Mouse (Mus musculus) spleen, postnatal 4 days (tissue): ENCODE data around the gene Olfr194.
"Not testable (repeated sequence)": the region's sequence is repeated elsewhere in the genome, so short reads cannot be mapped to it uniquely, and the experiment has no call there.

Source experiments
- DNase-seq, 2 experiments: peaks; one replicate each; pipeline ENCODE4 v3.0.0; 2022; ENCODE audit warnings: low spot score in 2 of 2

Olfr194 gene

DNA sequence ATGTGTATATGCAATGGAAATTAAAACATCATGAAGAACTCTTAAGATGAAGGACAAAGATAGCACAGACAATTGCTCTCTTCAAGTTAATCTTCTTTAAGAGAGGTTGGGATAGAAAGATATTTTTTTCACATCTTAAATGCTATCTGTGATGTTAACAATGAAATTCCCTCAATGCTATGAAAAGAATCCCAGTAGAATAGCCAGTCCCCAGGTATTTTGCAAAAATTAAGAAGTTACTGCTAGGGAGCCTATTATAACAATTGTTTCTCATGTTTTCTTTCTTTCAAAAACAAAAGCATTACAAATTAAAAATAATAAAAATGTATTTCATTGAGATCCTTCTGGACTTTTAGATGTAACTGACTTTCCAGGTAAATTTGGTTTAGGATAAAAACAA lies at the start of gene Olfr194:
Gene Olfr194, minus strand, starts transcription at position 101 of the 400 bp plus-strand sequence.
- no peak for DNase-seq

GRCm38 (mm10) chr16:59170354-59170753 lies 49.5 kb upstream of the Olfr194 start, which contains the start of gene Olfr196:
Gene Olfr196 (minus strand): TSS chr16:59170454.
- no peak for DNase-seq

GRCm38 (mm10) chr16:59151996-59152395 lies 31.1 kb upstream of the Olfr194 start:
- no peak for DNase-seq

DNA sequence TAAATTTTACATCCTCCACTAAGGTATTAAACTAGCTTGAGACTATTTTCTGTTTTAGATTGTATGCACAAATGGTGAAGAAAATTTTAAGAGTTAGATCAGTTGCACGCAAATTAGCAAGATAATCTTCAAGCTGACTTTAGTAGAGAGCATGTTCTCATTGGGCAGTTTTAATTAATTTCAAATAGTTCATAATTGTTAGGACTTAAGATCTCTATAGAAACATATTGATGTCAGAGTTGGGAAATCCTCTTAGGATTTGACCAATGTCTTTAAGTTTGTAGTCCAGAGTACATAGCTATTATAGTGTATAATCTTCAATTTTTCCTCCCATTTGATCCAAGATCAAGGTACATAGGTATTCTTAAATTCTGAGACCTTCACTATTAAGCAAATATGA lies 25.9 kb upstream of the Olfr194 start, which contains the start of gene Olfr195:
Gene Olfr195, plus strand, starts transcription at position 301 of the 400 bp plus-strand sequence.
- no peak for DNase-seq

- no peak for DNase-seq
These were observed 20.2 kb upstream of the Olfr194 start for GRCm38 (mm10) chr16:59141105-59141504.

DNA sequence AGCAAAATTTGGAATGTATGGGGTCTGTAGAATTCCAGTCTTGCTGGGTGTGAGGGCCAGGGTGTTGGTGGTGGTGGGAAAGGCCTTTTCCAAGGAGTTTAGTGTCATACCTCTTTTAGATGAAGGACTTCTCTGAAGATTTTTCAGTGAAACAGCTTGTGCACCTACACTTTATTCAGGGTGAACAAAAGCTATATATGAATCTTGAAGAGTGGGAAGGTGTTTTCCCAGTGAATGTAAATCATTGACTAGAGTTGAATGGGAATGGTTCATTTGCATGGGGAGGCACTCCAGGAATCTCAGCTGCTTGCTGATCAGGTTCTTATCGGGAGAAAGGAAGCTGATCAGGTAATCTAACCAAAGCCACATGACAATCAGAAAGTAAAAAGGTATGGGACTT lies 9.9 kb upstream of the Olfr194 start:
- DNase-seq, result no peak

GRCm38 (mm10) chr16:59111781-59112180 lies 9.1 kb downstream of the Olfr194 start, which contains the start of gene Olfr193:
Gene Olfr193 (minus strand): TSS chr16:59111881.
- DNase-seq, result no peak

DNA sequence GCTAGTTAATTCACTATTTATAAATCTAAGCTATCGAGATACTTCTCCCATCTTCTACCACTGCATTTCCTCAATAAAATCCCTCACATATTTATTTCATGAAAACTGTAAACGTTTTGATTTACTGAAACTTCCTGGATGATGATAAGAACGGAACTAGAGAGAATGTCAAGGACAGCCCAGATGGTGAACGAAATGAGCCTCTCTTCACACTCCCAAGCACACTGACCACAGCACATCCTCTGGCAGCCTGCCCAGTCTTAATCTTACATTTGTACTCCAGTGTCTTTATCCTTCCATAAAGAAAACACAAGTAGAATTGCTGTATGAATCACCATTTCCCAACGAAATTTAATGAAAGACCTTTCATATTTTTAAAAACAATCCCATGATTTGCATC lies 12.3 kb downstream of the Olfr194 start:
- not testable (repeated sequence) for DNase-seq

DNA sequence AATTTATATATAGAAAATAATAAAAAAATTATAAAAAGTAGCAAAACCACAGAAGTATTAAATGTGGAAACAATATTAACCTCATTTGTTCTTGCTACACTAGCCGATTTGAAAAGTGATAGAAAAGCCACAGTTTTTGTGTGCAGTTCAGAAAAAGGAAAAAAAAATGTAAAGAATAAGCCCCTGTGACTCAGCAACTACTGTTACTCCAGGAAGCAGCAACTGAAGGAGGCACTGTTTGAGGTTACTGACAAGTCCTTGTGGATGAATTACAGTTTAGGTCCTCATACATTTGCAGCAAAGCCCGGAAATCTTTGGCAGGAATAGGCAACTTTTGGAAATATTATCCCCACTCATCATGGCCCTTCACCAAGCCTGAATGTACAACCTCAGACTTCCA lies 15.6 kb downstream of the Olfr194 start:
- no peak for DNase-seq

DNA sequence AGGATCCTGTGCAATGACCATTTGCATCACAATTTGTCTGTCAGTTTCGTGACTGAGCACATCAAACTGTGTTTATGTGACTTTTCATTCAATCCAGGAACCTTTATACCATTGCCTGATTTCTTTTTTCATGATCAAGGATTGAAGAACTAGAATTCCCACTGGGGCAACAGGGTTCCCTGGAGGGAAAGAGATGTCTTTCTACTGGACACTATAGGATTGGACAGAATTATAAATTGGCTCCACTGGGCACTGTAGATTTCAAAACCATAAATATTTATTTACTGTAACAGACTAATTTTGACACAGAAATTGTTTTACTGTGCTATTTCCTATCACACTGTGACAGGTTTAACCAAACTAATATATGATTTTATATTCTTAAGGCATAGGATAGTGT lies 31.1 kb downstream of the Olfr194 start, which contains the start of gene Olfr191:
Gene Olfr191, minus strand, starts transcription at position 101 of the 400 bp plus-strand sequence.
- DNase-seq, result not testable (repeated sequence)

- DNase-seq, result not testable (repeated sequence)
These were observed 39.8 kb downstream of the Olfr194 start for GRCm38 (mm10) chr16:59081113-59081512.

DNA sequence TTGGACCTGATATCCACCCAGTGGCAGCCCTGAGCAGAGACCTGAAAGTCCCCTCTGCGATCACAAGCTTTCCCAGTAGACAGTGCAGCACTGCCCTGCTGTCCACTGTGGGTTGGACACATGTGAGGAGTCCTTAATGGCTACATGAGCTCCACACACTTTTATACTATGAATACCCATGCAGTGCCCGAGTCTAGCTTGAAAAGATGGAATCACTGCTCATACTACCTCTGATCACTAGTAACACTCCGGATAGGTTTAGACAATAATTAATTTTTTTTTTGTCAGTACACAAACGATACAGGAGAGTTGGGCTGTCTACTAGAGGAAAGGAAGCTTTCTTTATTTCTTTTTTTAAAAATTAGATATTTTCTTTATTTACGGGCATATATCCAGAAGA lies 43.0 kb downstream of the Olfr194 start, which contains the start of gene Olfr190:
Gene Olfr190, minus strand, starts transcription at position 101 of the 400 bp plus-strand sequence.
- no peak for DNase-seq

DNA sequence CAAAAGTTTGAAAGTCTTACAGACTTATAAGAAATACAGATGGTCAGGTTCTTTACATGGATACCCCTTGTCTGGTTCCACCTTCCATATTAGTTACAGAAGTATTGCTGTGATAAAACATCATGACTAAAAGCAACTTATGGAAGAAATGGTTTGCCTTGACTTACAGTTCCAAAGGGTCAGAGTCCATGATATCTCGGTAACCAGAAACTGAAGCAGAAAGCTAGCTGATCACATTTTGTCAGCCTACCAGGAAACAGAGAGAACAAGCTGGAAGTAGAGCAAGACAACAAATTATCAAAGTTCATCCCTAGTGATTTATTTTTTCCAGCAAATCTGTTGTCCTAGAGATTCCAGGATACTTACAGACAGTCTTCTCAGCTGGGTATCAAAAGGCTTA lies 47.3 kb downstream of the Olfr194 start:
- no peak for DNase-seq

GRCm38 (mm10) chr16:59071755-59072154 lies 49.1 kb downstream of the Olfr194 start:
- DNase-seq, result no peak
